Mouse (Mus musculus) neural tube, embryonic 14.5 days (tissue): ENCODE measurements around the gene Crkl. TPM values are rescaled to one million over a fixed set of nuclear protein-coding genes. Genes with fewer than 3 reads are reported as not detected.

Experiments used
- ATAC-seq: fragments of 200-750 bp; cut with Nextera tagmentation; 2 replicates; pipeline ENCODE4 v1.8.0; 2017; ENCODE audit warnings: low read depth, mild to moderate bottlenecking, moderate TSS enrichment, moderate library complexity
- H3K27ac ChIP-seq: fragments of 300-500 bp; sonication (generic); 2 replicates; pipeline ENCODE4 v1.5.1; 2014; ENCODE audit warnings: low read depth, mild to moderate bottlenecking, control low read depth, low read length, moderate library complexity, mixed read lengths
- H3K27me3 ChIP-seq: fragments of 300-500 bp; sonication (generic); 2 replicates; pipeline ENCODE4 v1.6.1; 2014; ENCODE audit warnings: low read length; ENCODE audit not compliant: control insufficient read depth, insufficient read depth
- H3K36me3 ChIP-seq: fragments of 300-500 bp; sonication (generic); 2 replicates; pipeline ENCODE4 v1.6.1; 2014; ENCODE audit warnings: low read length, mixed read lengths; ENCODE audit not compliant: control insufficient read depth, insufficient read depth
- H3K4me1 ChIP-seq: fragments of 300-500 bp; sonication (generic); 2 replicates; pipeline ENCODE4 v1.6.1; 2014; ENCODE audit warnings: low read length; ENCODE audit not compliant: control insufficient read depth, insufficient read depth
- H3K4me2 ChIP-seq: fragments of 300-500 bp; sonication (generic); 2 replicates; pipeline ENCODE4 v1.6.1; 2014; ENCODE audit warnings: mild to moderate bottlenecking, low read depth, low read length, control low read depth
- H3K4me3 ChIP-seq: fragments of 300-500 bp; sonication (generic); 2 replicates; pipeline ENCODE4 v1.5.1; 2014; ENCODE audit warnings: low read depth, low read length, control low read depth, mixed read lengths
- H3K9ac ChIP-seq: fragments of 300-500 bp; sonication (generic); replicated peaks from 2 replicates; pipeline ENCODE4 v1.6.1; 2014; ENCODE audit warnings: low read depth, mild to moderate bottlenecking, control low read depth, low read length, mixed read lengths
- H3K9me3 ChIP-seq: fragments of 300-500 bp; sonication (generic); 2 replicates; pipeline ENCODE4 v1.6.1; 2016; ENCODE audit warnings: low read length; ENCODE audit not compliant: control insufficient read depth
- WGBS: fragments of 180-500 bp; shearing (Covaris S2); extraction: QIAGEN DNeasy Blood & Tissue Kit; methylation state at CpG from one replicate; pipeline ENCODE4 v1.1.7; 2014; 5-methylcytosine and 5-hydroxymethylcytosine counted together
- polyA plus RNA-seq: library from polyadenylated mRNA; unstranded; fragments of >200 nt; fragmentation: Nextera tagmentation; extraction: Ambion mirVana; gene quantifications from 2 replicates; pipeline ENCODE4 v1.2.1, GENCODE M21; 2014

The Crkl gene
- polyA plus RNA-seq, 1 experiment from 2014 or later = 70.6 TPM

DNA sequence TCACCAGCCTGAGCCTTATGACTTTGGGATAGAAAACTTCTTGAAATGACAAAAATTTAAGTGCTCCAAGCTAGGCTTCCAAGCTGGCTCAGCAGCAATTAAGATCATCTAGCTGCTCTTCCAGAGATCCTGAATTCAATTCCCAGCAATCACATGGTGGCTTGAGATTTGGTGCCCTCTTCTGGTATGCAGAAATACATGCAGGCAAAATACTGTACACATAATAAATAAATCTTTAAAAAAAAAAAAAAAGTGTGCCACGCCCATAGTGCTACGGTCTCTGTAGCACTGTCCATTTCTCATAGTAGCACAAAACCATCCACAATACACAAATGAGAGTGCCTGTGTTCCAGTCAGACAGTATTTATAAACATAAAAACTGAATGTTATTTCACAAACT, 19.2 kb upstream of the Crkl start:
- no peak for ATAC-seq
- Histone ChIP-seq H3K9ac (no peak overlapping the region), H3K4me3 (no peak overlapping the region), H3K4me2 (no peak overlapping the region), H3K27ac (no peak overlapping the region), H3K27me3 (no peaks in the 10 kb centered on the region), H3K4me1 (no peaks in the 10 kb centered on the region), H3K9me3 (no peaks in the 10 kb centered on the region), H3K36me3 (peaks cover 16% of the 10 kb centered on the region; the same call in 1 of the 2 replicates)
- 87% methylated on average over 2 of the region's 2 CpGs for WGBS

DNA sequence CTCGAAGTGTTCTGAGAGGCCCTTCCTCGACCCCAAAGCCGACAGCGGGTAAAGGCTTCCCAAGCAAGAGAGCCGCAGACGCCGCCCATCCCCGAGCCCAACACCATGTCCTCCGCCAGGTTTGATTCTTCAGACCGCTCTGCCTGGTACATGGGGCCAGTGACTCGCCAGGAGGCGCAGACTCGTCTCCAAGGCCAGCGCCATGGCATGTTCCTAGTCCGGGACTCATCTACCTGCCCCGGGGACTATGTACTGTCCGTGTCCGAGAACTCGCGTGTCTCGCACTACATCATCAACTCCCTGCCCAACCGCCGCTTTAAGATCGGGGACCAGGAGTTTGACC, 557 bp downstream of the Crkl start:
- ATAC-seq = peak; percentile 55
- Histone ChIP-seq H3K4me1 (peaks cover 19% of the 10 kb centered on the region), H3K4me3 (peak overlapping the region; percentile 94), H3K36me3 (peaks cover 10% of the 10 kb centered on the region; the same call in 1 of the 2 replicates), H3K9me3 (no peaks in the 10 kb centered on the region), H3K27me3 (no peaks in the 10 kb centered on the region), H3K4me2 (peak overlapping the region; percentile 95), H3K9ac (peak overlapping the region; percentile 94), H3K27ac (peak overlapping the region; percentile 93)
- under 1% methylated on average over 24 of the region's 24 CpGs for WGBS

GRCm38 (mm10) chr16:17456901-17457300, 5.1 kb downstream of the Crkl start:
- ATAC-seq = no peak
- no peaks in the 10 kb centered on the region for H3K27me3 ChIP-seq
- no peaks in the 10 kb centered on the region for H3K9me3 ChIP-seq
- H3K9ac ChIP-seq = no peak overlapping the region
- peaks cover 14% of the 10 kb centered on the region for H3K36me3 ChIP-seq
- H3K27ac ChIP-seq = no peak overlapping the region
- H3K4me3 ChIP-seq = no peak overlapping the region
- WGBS = 100% methylated on average over 1 of the region's 1 CpGs
- H3K4me1 ChIP-seq = peaks cover 19% of the 10 kb centered on the region
- H3K4me2 ChIP-seq = no peak overlapping the region

- Histone ChIP-seq H3K9ac (no peak overlapping the region), H3K9me3 (no peaks in the 10 kb centered on the region), H3K27me3 (no peaks in the 10 kb centered on the region), H3K4me2 (no peak overlapping the region), H3K4me3 (no peak overlapping the region), H3K27ac (no peak overlapping the region), H3K4me1 (peaks cover 5% of the 10 kb centered on the region), H3K36me3 (peaks cover 10% of the 10 kb centered on the region; the same call in 1 of the 2 replicates)
- ATAC-seq = no peak
- WGBS = 95% methylated on average over 4 of the region's 4 CpGs
Measured at GRCm38 (mm10) chr16:17460254-17460653, 8.5 kb downstream of the Crkl start.

GRCm38 (mm10) chr16:17461596-17461995, 9.8 kb downstream of the Crkl start:
- no peak overlapping the region for H3K4me2 ChIP-seq
- ATAC-seq = no peak
- H3K9me3 ChIP-seq = no peaks in the 10 kb centered on the region
- H3K27ac ChIP-seq = no peak overlapping the region
- WGBS = 100% methylated on average over 1 of the region's 1 CpGs
- H3K9ac ChIP-seq = no peak overlapping the region
- H3K27me3 ChIP-seq = no peaks in the 10 kb centered on the region
- no peak overlapping the region for H3K4me3 ChIP-seq
- peaks cover 8% of the 10 kb centered on the region; the same call in 1 of the 2 replicates for H3K36me3 ChIP-seq
- H3K4me1 ChIP-seq = no peaks in the 10 kb centered on the region

- H3K9ac ChIP-seq = no peak overlapping the region
- H3K4me1 ChIP-seq = no peaks in the 10 kb centered on the region
- no peaks in the 10 kb centered on the region for H3K9me3 ChIP-seq
- 89% methylated on average over 2 of the region's 2 CpGs for WGBS
- H3K27ac ChIP-seq = no peak overlapping the region
- H3K4me2 ChIP-seq = no peak overlapping the region
- no peaks in the 10 kb centered on the region for H3K27me3 ChIP-seq
- H3K4me3 ChIP-seq = no peak overlapping the region
- peaks cover 4% of the 10 kb centered on the region; the same call in 1 of the 2 replicates for H3K36me3 ChIP-seq
- no peak for ATAC-seq
Measured at GRCm38 (mm10) chr16:17463184-17463583, 11.4 kb downstream of the Crkl start.

DNA sequence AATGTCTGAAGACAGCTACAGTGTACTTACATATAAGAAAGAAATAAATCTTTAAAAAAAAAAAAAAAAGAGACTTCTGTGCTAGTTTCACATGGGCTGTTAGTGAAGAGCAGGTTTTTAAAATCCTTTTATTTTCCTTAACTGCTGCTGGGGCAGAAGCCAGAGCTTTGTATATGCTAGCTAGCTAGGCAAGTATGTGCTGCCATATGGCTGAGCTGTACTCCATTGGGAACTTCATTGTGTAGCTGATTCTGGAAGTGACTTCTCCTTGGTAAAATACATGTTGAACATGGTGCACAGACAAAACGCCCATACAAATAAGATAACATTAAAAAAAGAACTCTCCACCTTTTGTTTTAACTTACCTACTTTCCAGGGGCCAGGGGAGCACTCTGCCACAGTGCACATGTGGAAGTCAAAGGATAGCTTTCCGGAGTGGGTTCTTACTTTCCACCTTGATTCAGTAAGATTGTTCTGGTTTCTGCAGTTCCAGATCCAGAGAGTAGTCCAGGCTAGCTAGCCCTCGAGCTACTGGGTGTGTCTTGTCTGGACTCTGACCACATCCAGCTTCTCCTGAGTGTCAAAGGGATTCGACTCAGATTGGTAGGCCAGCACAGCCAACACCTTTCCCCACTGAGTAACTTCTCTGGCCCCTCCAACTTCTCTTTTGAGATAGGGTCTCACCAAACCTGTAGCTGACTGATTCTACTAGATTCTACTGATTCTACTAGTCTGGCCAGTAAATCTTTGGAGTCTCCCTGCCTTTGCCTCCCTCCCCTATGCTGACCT, 15.3 kb downstream of the Crkl start:
- H3K9me3 ChIP-seq = no peaks in the 10 kb centered on the region
- peaks cover 11% of the 10 kb centered on the region; the same call in 1 of the 2 replicates for H3K36me3 ChIP-seq
- 94% methylated on average over 4 of the region's 4 CpGs for WGBS
- H3K27ac ChIP-seq = no peak overlapping the region
- no peak overlapping the region for H3K4me3 ChIP-seq
- no peaks in the 10 kb centered on the region for H3K27me3 ChIP-seq
- H3K9ac ChIP-seq = no peak overlapping the region
- no peak overlapping the region for H3K4me2 ChIP-seq
- no peaks in the 10 kb centered on the region for H3K4me1 ChIP-seq
- no peak for ATAC-seq

GRCm38 (mm10) chr16:17472498-17472897, 20.7 kb downstream of the Crkl start:
- no peaks in the 10 kb centered on the region for H3K9me3 ChIP-seq
- H3K27ac ChIP-seq = no peak overlapping the region
- H3K4me1 ChIP-seq = no peaks in the 10 kb centered on the region
- H3K4me2 ChIP-seq = no peak overlapping the region
- no peak overlapping the region for H3K9ac ChIP-seq
- no peak for ATAC-seq
- WGBS = 86% methylated on average over 6 of the region's 6 CpGs
- H3K27me3 ChIP-seq = no peaks in the 10 kb centered on the region
- H3K4me3 ChIP-seq = no peak overlapping the region
- peaks cover 11% of the 10 kb centered on the region; the same call in 1 of the 2 replicates for H3K36me3 ChIP-seq

GRCm38 (mm10) chr16:17474091-17474490, 22.3 kb downstream of the Crkl start:
- no peak overlapping the region for H3K4me2 ChIP-seq
- no peaks in the 10 kb centered on the region for H3K9me3 ChIP-seq
- H3K36me3 ChIP-seq = peaks cover 8% of the 10 kb centered on the region; the same call in 1 of the 2 replicates
- no peak for ATAC-seq
- no peak overlapping the region for H3K9ac ChIP-seq
- H3K27me3 ChIP-seq = no peaks in the 10 kb centered on the region
- no peak overlapping the region for H3K4me3 ChIP-seq
- no peaks in the 10 kb centered on the region for H3K4me1 ChIP-seq
- H3K27ac ChIP-seq = no peak overlapping the region
